Mouse (Mus musculus): ENCODE data around the gene Naa10. TPM values are rescaled to one million over a fixed set of nuclear protein-coding genes. Genes with fewer than 3 reads are reported as not detected.

The Naa10 gene
- polyA plus RNA-seq (2012; rRNA removed): 49.4 and 57.1 TPM in 2 replicates

DNA sequence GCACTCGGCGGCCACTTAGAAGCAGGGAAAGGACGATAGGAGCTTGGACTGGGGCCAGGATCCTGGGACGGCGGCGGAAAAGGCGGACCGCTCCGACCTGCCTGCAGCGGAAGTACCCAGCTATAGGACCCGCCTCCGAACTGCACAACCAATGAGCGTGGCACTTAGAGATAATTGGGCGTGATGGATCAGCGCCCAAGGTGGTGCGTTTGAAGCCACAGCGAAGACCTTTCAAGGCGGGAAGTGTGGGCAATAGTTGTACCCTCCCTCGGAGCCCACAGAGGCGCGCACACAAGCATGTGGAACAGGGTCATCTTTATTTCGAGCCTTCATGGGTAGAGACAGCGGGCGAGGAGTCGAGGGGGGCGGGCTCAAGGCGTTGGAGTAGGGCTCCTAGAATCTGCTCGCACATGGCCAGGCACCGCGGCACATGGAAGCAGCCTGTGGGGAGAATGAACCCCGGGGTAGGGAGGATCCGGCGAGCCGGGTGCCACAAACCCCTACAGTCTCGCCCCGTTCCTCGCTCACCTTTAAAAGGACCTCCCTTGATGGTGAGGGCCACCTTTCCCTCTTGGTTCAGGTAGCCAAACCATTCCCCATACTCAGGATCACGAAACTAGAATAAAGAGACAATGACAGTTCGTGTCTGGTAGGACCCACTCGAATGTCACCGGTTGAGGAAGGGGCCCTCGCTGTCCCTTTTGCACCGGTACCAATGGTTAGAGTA is at the start of gene Naa10, which contains the start of gene Arhgap4:
Gene Naa10 (minus strand): TSS at position 122 of the 727 bp plus-strand sequence.
Gene Arhgap4 (minus strand): TSS at position 48 of the 727 bp plus-strand sequence.

GRCm38 (mm10) chrX:73966248-73967176 is 44.8 kb upstream of the Naa10 start, which contains the start of gene Hcfc1:
Gene Hcfc1, minus strand, starts transcription at chrX:73966357.

DNA sequence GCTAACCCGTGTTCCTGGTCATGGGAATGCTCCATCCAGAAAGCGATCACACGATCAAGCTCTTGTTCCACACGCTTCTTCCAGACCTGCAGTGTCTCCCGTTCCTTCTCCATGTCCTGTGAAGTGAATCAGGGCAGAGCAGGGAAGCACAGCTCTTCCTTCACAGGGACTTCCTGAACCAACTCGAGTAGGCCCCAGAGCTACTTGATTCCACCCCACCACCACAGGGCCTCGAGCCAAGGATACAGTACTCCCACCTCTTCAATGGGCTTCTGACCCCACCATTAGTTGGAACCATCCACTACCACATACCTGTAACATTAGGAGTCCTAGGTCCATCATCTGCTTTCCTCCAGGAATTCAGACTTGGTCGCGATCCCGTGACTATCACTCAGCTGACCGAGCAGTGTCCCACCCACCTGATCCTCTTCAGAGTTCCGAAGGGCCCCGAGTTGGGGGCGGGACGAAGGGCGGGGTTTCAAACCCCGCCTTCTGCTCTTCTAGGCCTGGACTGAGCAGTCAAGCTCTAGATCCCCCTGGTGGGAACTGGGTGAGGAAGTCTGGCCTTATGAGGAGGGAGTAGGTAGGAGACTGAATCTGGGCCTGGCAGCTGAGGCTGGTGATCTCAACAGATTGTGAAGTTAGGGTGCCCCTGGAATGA is 8.8 kb upstream of the Naa10 start, which contains the start of gene Renbp:
Gene Renbp (minus strand): TSS at position 449 of the 661 bp plus-strand sequence.

GRCm38 (mm10) chrX:73895719-73896118 is 26.0 kb downstream of the Naa10 start, which contains the start of gene L1cam:
Gene L1cam, minus strand, starts transcription at chrX:73896105.

GRCm38 (mm10) chrX:73891551-73892152 is 30.1 kb downstream of the Naa10 start, which contains the start of gene Avpr2:
Gene Avpr2, plus strand, starts transcription at chrX:73892102.

Other genes with a start within 250 kb of the Naa10 start
- 338 and 507 TPM in 2 replicates for gene Slc6a8, start 248.8 kb downstream of the Naa10 start, polyA plus RNA-seq (2012; rRNA removed)
- 30.8 and 33.1 TPM in 2 replicates for gene Bcap31, start 205.8 kb downstream of the Naa10 start, polyA plus RNA-seq (2012; rRNA removed)
- gene Abcd1, start 205.3 kb downstream of the Naa10 start, polyA plus RNA-seq (2012; rRNA removed): 34.5 and 35.6 TPM in 2 replicates
- 1.2 TPM in 2 replicates for gene Plxnb3, start 164.9 kb downstream of the Naa10 start, polyA plus RNA-seq (2012; rRNA removed)
- gene Srpk3, start 147.5 kb downstream of the Naa10 start, polyA plus RNA-seq (2012; rRNA removed): 8.0 and 8.7 TPM in 2 replicates
- 200 and 216 TPM in 2 replicates for gene Idh3g, start 135.0 kb downstream of the Naa10 start, polyA plus RNA-seq (2012; rRNA removed)
- gene Ssr4, start 134.9 kb downstream of the Naa10 start, polyA plus RNA-seq (2012; rRNA removed): 280 and 324 TPM in 2 replicates
- 2.6 and 2.7 TPM in 2 replicates for gene Pdzd4, start 97.0 kb downstream of the Naa10 start, polyA plus RNA-seq (2012; rRNA removed)
- gene Avpr2, start 29.8 kb downstream of the Naa10 start, polyA plus RNA-seq (2012; rRNA removed): 0.15 and 0.19 TPM in 2 replicates
- gene L1cam, start 25.8 kb downstream of the Naa10 start, polyA plus RNA-seq (2012; rRNA removed): 36.2 and 46.4 TPM in 2 replicates
- 15.2 and 16.6 TPM in 2 replicates for gene Arhgap4, start 74 bp downstream of the Naa10 start, polyA plus RNA-seq (2012; rRNA removed)
- 5.4 TPM in 2 replicates for gene Renbp, start 8.9 kb upstream of the Naa10 start, polyA plus RNA-seq (2012; rRNA removed)
- 59.4 and 73.4 TPM in 2 replicates for gene Hcfc1, start 44.4 kb upstream of the Naa10 start, polyA plus RNA-seq (2012; rRNA removed)
- gene Irak1, start 102.0 kb upstream of the Naa10 start, polyA plus RNA-seq (2012; rRNA removed): 168 and 173 TPM in 2 replicates
- not detected in 2 replicates for gene Opn1mw, start 205.5 kb upstream of the Naa10 start, polyA plus RNA-seq (2012; rRNA removed)
- 3.6 and 3.7 TPM in 2 replicates for gene Mecp2, start 213.4 kb upstream of the Naa10 start, polyA plus RNA-seq (2012; rRNA removed)
- not detected in 2 replicates for gene Tex28, start 245.9 kb upstream of the Naa10 start, polyA plus RNA-seq (2012; rRNA removed)